Comparison of ENCODE assay signal across 9 mouse cellular contexts in genomic region chr2:93469118-93469517, GRCm38 (mm10). TPM values are rescaled to one million over a fixed set of nuclear protein-coding genes. Genes with fewer than 3 reads are reported as not detected.
DNase-seq lines count a peak whose midpoint lies in the region; ATAC-seq and TF ChIP-seq lines count a peak whose summit lies in the region.
"Had no signal": no experiment of that assay in that cellular context is flagged by ENCODE, and none has a peak within 500 bp of the region (broad histone marks: within the 10 kb centered on the region; RNA-seq: fewer than 3 reads in every experiment).

No protein-coding gene starts in this region.

- TF ChIP-seq CTCF in liver, adult 2 months (IDR thresholded peaks at IDR 0.05; ENCODE audit: low read depth, low read length), result peak; percentile 54
- TF ChIP-seq CTCF in brain, embryonic 14.5 days (IDR thresholded peaks at IDR 0.05; ENCODE audit: borderline replicate concordance, extremely low read depth, insufficient read depth, insufficient read length), result peak; percentile 70

- no peak for TF ChIP-seq POLR2A in liver, adult 2 months (IDR thresholded peaks at IDR 0.05; ENCODE audit: extremely low read depth, insufficient read depth, low read length)
- TF ChIP-seq POLR2A in brain, embryonic 14.5 days (IDR thresholded peaks at IDR 0.05; ENCODE audit: borderline replicate concordance, extremely low read depth, insufficient read depth, insufficient read length, poor library complexity, severe bottlenecking), result no peak

- no peak for ATAC-seq in liver, embryonic 12.5 days
- ATAC-seq in activated CD4-positive, CD25-positive, alpha-beta regulatory T cell, adult 4 months, result no peak

- no peaks in the 10 kb centered on the region for H3K27me3 ChIP-seq in liver, adult 2 months (ENCODE audit: control insufficient read depth, insufficient read depth, low read length)
- H3K27me3 ChIP-seq in liver, embryonic 12.5 days (replicated peaks), result peaks cover 16% of the 10 kb centered on the region; the same call in 1 of the 2 replicates

- peaks cover 8% of the 10 kb centered on the region for H3K4me1 ChIP-seq in liver, adult 2 months (ENCODE audit: control insufficient read depth, insufficient read depth, low read length)
- H3K4me1 ChIP-seq in liver, embryonic 12.5 days, result peaks cover 54% of the 10 kb centered on the region

- no peaks in the 10 kb centered on the region for H3K79me2 ChIP-seq in liver, adult 2 months (ENCODE audit: control insufficient read depth, insufficient read depth, low read length)

- WGBS in liver, adult 2 months, result 37% methylated on average over 7 of the region's 7 CpGs
- 6% methylated on average over 7 of the region's 7 CpGs for WGBS in liver, embryonic 12.5 days (ENCODE audit: insufficient replicate concordance)

- no peaks in the 10 kb centered on the region for H3K36me3 ChIP-seq in liver, adult 2 months (ENCODE audit: control insufficient read depth, insufficient read depth, low read length)
- H3K36me3 ChIP-seq in liver, embryonic 12.5 days, result no peaks in the 10 kb centered on the region
- H3K36me3 ChIP-seq: limb, embryonic 15.5 days had no signal

- H3K9ac ChIP-seq in liver, adult 2 months (ENCODE audit: low read depth, low read length), result no peak overlapping the region
- no peak overlapping the region for H3K9ac ChIP-seq in liver, embryonic 12.5 days
- H3K9ac ChIP-seq: limb, embryonic 15.5 days had no signal

- no peak overlapping the region for H3K4me3 ChIP-seq in liver, adult 2 months (ENCODE audit: insufficient read depth, low read depth, low read length)
- H3K4me3 ChIP-seq in liver, embryonic 12.5 days, result no peak overlapping the region
- H3K4me3 ChIP-seq: limb, embryonic 15.5 days had no signal

- peak; percentile 66 to 80 for DNase-seq in cerebellum, postnatal 14 days
- DNase-seq in cerebellum, adult 8-10 months, result no peak
- DNase-seq in liver, adult 2 months (ENCODE audit: extremely low read depth, low read depth, low spot score), result no peak
- peak; percentile 75 for DNase-seq in brain, embryonic 14.5 days (ENCODE audit: low read depth)
- peak; percentile 53 for DNase-seq in lung, postnatal 10 days
- DNase-seq in layer of hippocampus, adult 9-10 months (ENCODE audit: low spot score), result no peak

- H3K27ac ChIP-seq in liver, adult 2 months (replicated peaks; ENCODE audit: insufficient read depth, low read depth, low read length), result no peak overlapping the region
- H3K27ac ChIP-seq in liver, embryonic 12.5 days, result no peak overlapping the region
- H3K27ac ChIP-seq: limb, embryonic 15.5 days had no signal

- H3K4me2 ChIP-seq in liver, embryonic 12.5 days, result no peak overlapping the region

- H3K9me3 ChIP-seq in liver, embryonic 12.5 days (replicated peaks), result no peaks in the 10 kb centered on the region
- H3K9me3 ChIP-seq: limb, embryonic 15.5 days had no signal

RNA-seq across cellular contexts. Expression of gene Cd82, which starts 6.2 kb away (rescaled TPM):
- total RNA-seq in liver, adult 2 months (2014; rRNA removed), result 76.1 and 81.6 TPM in 2 replicates
- 140 and 148 TPM in 2 replicates for polyA plus RNA-seq in liver, adult 2 months (2012; rRNA removed)
- polyA plus RNA-seq in liver, embryonic 12.5 days (2016; fragmentation: Nextera tagmentation; extraction: Ambion mirVana), result 46.2 and 49.4 TPM in 2 replicates
- polyA plus RNA-seq in brain, embryonic 14.5 days (2012; rRNA removed), result 19.5 and 24.4 TPM in 2 replicates
- 100 to 1,000 TPM; 408 to 719 TPM for polyA plus RNA-seq in activated CD4-positive, CD25-positive, alpha-beta regulatory T cell, adult 4 months (2017; shearing (Covaris generic))

Comparison
In these comparisons a context has a peak if more than half of its experiments do, and no peak if none do; other contexts are left out.
1. DNase-seq: peak in cerebellum, postnatal 14 days (2 of 2), brain, embryonic 14.5 days (single experiment) and lung, postnatal 10 days (single experiment); none in cerebellum, adult 8-10 months (single experiment), liver, adult 2 months (single experiment) and layer of hippocampus, adult 9-10 months (single experiment).